In genomic region chr17:6477026-6477425, GRCm38 (mm10) we compare ENCODE assay signal across 8 mouse cellular contexts. TPM values are rescaled to one million over a fixed set of nuclear protein-coding genes. Genes with fewer than 3 reads are reported as not detected.
A peak's percentile ranks its signal among the peaks of the same experiment; 100 is the strongest.
DNase-seq lines count a peak whose midpoint lies in the region; ATAC-seq and TF ChIP-seq lines count a peak whose summit lies in the region.
"Not testable (repeated sequence)": the region's sequence is repeated elsewhere in the genome, so short reads cannot be mapped to it uniquely, and the experiment has no call there.

No protein-coding gene starts in this region.

- peaks cover 14% of the 10 kb centered on the region for H3K4me1 ChIP-seq in forebrain, embryonic 16.5 days (replicated peaks; ENCODE audit: control insufficient read depth, insufficient read depth, low read length)
- peaks cover 19% of the 10 kb centered on the region for H3K4me1 ChIP-seq in hindbrain, embryonic 12.5 days
- H3K4me1 ChIP-seq in lung, embryonic 16.5 days (replicated peaks; ENCODE audit: control insufficient read depth, insufficient read depth, low read length); neural tube, embryonic 11.5 days (ENCODE audit: control insufficient read depth, insufficient read depth, low read length): not testable (repeated sequence)
- peaks cover 15% of the 10 kb centered on the region for H3K4me1 ChIP-seq in testis, adult 2 months (ENCODE audit: control insufficient read depth, insufficient read depth, low read length)

- ATAC-seq in forebrain, embryonic 16.5 days, result peak; percentile 86
- peak; percentile 78 for ATAC-seq in hindbrain, embryonic 12.5 days (ENCODE audit: low FRiP score)
- peak; percentile 86 for ATAC-seq in lung, embryonic 16.5 days (ENCODE audit: low read depth)
- ATAC-seq in neural tube, embryonic 11.5 days (ENCODE audit: insufficient read depth, low FRiP score, low TSS enrichment), result peak; percentile 89

- 0 out of 2 replicates have a peak, but pooled peaks have one; percentile 29 for TF ChIP-seq POLR2A in testis, adult 2 months (IDR thresholded peaks at IDR 0.05; ENCODE audit: control insufficient read depth, low read depth, low read length)

- under 1% methylated on average over 32 of the region's 42 CpGs for WGBS in forebrain, embryonic 16.5 days
- WGBS in hindbrain, embryonic 12.5 days, result under 1% methylated on average over 42 of the region's 42 CpGs
- WGBS in lung, embryonic 16.5 days, result 1% methylated on average over 27 of the region's 42 CpGs
- WGBS in neural tube, embryonic 11.5 days, result 2% methylated on average over 34 of the region's 42 CpGs

- H3K4me3 ChIP-seq in forebrain, embryonic 16.5 days (replicated peaks; ENCODE audit: low read length), result peak overlapping the region; percentile 64
- peak overlapping the region; percentile 55 for H3K4me3 ChIP-seq in hindbrain, embryonic 12.5 days
- H3K4me3 ChIP-seq in layer of hippocampus, adult 2 months, result peak overlapping the region; percentile 52
- peak overlapping the region; percentile 77 for H3K4me3 ChIP-seq in lung, embryonic 16.5 days (ENCODE audit: low read length)
- H3K4me3 ChIP-seq in neural tube, embryonic 11.5 days (ENCODE audit: low read depth, low read length), result peak overlapping the region; percentile 77
- H3K4me3 ChIP-seq in testis, adult 2 months (ENCODE audit: control insufficient read depth, low read depth, low read length), result peak overlapping the region; percentile 76

- peak overlapping the region; percentile 72 for H3K9ac ChIP-seq in forebrain, embryonic 16.5 days (replicated peaks; ENCODE audit: low read depth, low read length)
- peak overlapping the region; percentile 88 for H3K9ac ChIP-seq in hindbrain, embryonic 12.5 days
- H3K9ac ChIP-seq in lung, embryonic 16.5 days (ENCODE audit: low read length), result peak overlapping the region; percentile 89
- H3K9ac ChIP-seq in neural tube, embryonic 11.5 days (ENCODE audit: low read length), result peak overlapping the region; percentile 87

- not testable (repeated sequence) for H3K36me3 ChIP-seq in forebrain, embryonic 16.5 days (ENCODE audit: control insufficient read depth, insufficient read depth); hindbrain, embryonic 12.5 days; lung, embryonic 16.5 days (ENCODE audit: control insufficient read depth, insufficient read depth, low read length); neural tube, embryonic 11.5 days (ENCODE audit: control insufficient read depth, insufficient read depth, low read length); testis, adult 2 months (ENCODE audit: control insufficient read depth, insufficient read depth, low read length)

- H3K27ac ChIP-seq in forebrain, embryonic 16.5 days (ENCODE audit: low read length), result peak overlapping the region; percentile 66; the same call in 1 of the 2 replicates
- peak overlapping the region; percentile 81 for H3K27ac ChIP-seq in hindbrain, embryonic 12.5 days
- H3K27ac ChIP-seq in layer of hippocampus, adult 2 months, result peak overlapping the region; percentile 62; the same call in 1 of the 2 replicates
- H3K27ac ChIP-seq in lung, embryonic 16.5 days (ENCODE audit: low read length), result peak overlapping the region; percentile 75
- peak overlapping the region; percentile 80 for H3K27ac ChIP-seq in neural tube, embryonic 11.5 days (ENCODE audit: low read depth, low read length)
- H3K27ac ChIP-seq in testis, adult 2 months (ENCODE audit: control insufficient read depth, insufficient read depth, low read depth, low read length), result peak overlapping the region; percentile 49; the same call in 1 of the 2 replicates

- H3K4me2 ChIP-seq in forebrain, embryonic 16.5 days (ENCODE audit: low read length), result peak overlapping the region; percentile 75
- peak overlapping the region; percentile 86 for H3K4me2 ChIP-seq in hindbrain, embryonic 12.5 days (replicated peaks)
- H3K4me2 ChIP-seq in lung, embryonic 16.5 days (ENCODE audit: low read depth, low read length), result peak overlapping the region; percentile 98
- H3K4me2 ChIP-seq in neural tube, embryonic 11.5 days (ENCODE audit: low read depth), result peak overlapping the region; percentile 88

- not testable (repeated sequence) for H3K9me3 ChIP-seq in forebrain, embryonic 16.5 days (ENCODE audit: control insufficient read depth, low read length); hindbrain, embryonic 12.5 days (replicated peaks); lung, embryonic 16.5 days (ENCODE audit: control insufficient read depth, low read length); neural tube, embryonic 11.5 days (ENCODE audit: control insufficient read depth, low read length)

- not testable (repeated sequence) for TF ChIP-seq CTCF in layer of hippocampus, adult 2 months (conservative IDR thresholded peaks at IDR 0.05); testis, adult 2 months (IDR thresholded peaks at IDR 0.05; ENCODE audit: control insufficient read depth, insufficient read depth, insufficient replicate concordance, low read depth, low read length)

- DNase-seq in MN1 (ENCODE audit: low spot score), result peak; percentile 81
- peak; percentile 72 for DNase-seq in embryo, embryonic 10 days (ENCODE audit: low spot score)
- DNase-seq in layer of hippocampus, adult 2 months (ENCODE audit: low spot score in 2 of 2), result not testable (repeated sequence)
- DNase-seq in neural tube, embryonic 11.5 days (ENCODE audit: low spot score), result peak; percentile 76

- H3K27me3 ChIP-seq in forebrain, embryonic 16.5 days (replicated peaks; ENCODE audit: control insufficient read depth, insufficient read depth, low read length); hindbrain, embryonic 12.5 days; lung, embryonic 16.5 days (ENCODE audit: control insufficient read depth, insufficient read depth, low read depth, low read length); neural tube, embryonic 11.5 days (ENCODE audit: control insufficient read depth, insufficient read depth, low read length); testis, adult 2 months (ENCODE audit: control insufficient read depth, insufficient read depth, low read length): not testable (repeated sequence)

RNA-seq across cellular contexts. Expression of gene Dynlt1b, which starts 47.1 kb away (rescaled TPM):
- polyA plus RNA-seq in forebrain, embryonic 16.5 days (2015; fragmentation: Nextera tagmentation; extraction: Ambion mirVana), result 783 and 897 TPM in 2 replicates
- 850 and 876 TPM in 2 replicates for polyA plus RNA-seq in hindbrain, embryonic 12.5 days (2016; fragmentation: Nextera tagmentation; extraction: Ambion mirVana)
- total RNA-seq in layer of hippocampus, adult 2 months (2021), result 10 to 100 TPM; 44.1 to 45.3 TPM
- polyA plus RNA-seq in lung, embryonic 16.5 days (2015; fragmentation: Nextera tagmentation; extraction: Ambion mirVana), result 525 and 538 TPM in 2 replicates
- 845 and 923 TPM in 2 replicates for polyA plus RNA-seq in neural tube, embryonic 11.5 days (2014; fragmentation: Nextera tagmentation; extraction: Ambion mirVana)
- polyA plus RNA-seq in testis, adult 2 months (2012; rRNA removed), result 1,644 and 1,736 TPM in 2 replicates
